Mouse (Mus musculus) limb, embryonic 13.5 days (tissue): ENCODE measurements around the gene Tctn3. TPM values are rescaled to one million over a fixed set of nuclear protein-coding genes. Genes with fewer than 3 reads are reported as not detected.
A peak's percentile ranks its signal among the peaks of the same experiment; 100 is the strongest.

ENCODE experiments used
- ATAC-seq: fragments of 200-750 bp; cut with Nextera tagmentation; 2 replicates; pipeline ENCODE4 v1.8.0; 2017; ENCODE audit warnings: low read depth, moderate number of reproducible peaks, moderate TSS enrichment; ENCODE audit not compliant: low FRiP score
- H3K27ac ChIP-seq: fragments of 300-500 bp; sonication (generic); 2 replicates; pipeline ENCODE4 v1.5.1; 2015; ENCODE audit warnings: inconsistent platforms, mild to moderate bottlenecking, moderate library complexity
- H3K27me3 ChIP-seq: fragments of 300-500 bp; sonication (generic); 2 replicates; pipeline ENCODE4 v1.6.1; 2015; ENCODE audit warnings: mild to moderate bottlenecking, inconsistent platforms
- H3K36me3 ChIP-seq: fragments of 300-500 bp; sonication (generic); 2 replicates; pipeline ENCODE4 v1.6.1; 2015; ENCODE audit warnings: inconsistent platforms, mild to moderate bottlenecking, moderate library complexity
- H3K4me1 ChIP-seq: fragments of 300-500 bp; sonication (generic); 2 replicates; pipeline ENCODE4 v1.6.1; 2015; ENCODE audit warnings: inconsistent platforms
- H3K4me2 ChIP-seq: fragments of 300-500 bp; sonication (generic); replicated peaks from 2 replicates; pipeline ENCODE4 v1.6.1; 2015; ENCODE audit warnings: inconsistent platforms, mild to moderate bottlenecking, moderate library complexity
- H3K4me3 ChIP-seq: fragments of 300-500 bp; sonication (generic); 2 replicates; pipeline ENCODE4 v1.5.1; 2015; ENCODE audit warnings: moderate library complexity, mild to moderate bottlenecking, inconsistent platforms
- H3K9ac ChIP-seq: fragments of 300-500 bp; sonication (generic); 2 replicates; pipeline ENCODE4 v1.6.1; 2015; ENCODE audit warnings: mild to moderate bottlenecking, inconsistent platforms
- H3K9me3 ChIP-seq: fragments of 300-500 bp; sonication (generic); 2 replicates; pipeline ENCODE4 v1.6.1; 2016; ENCODE audit warnings: inconsistent platforms
- WGBS: fragments of 180-500 bp; shearing (Covaris S2); methylation state at CpG from one replicate; pipeline ENCODE4 v1.1.7; 2015; 5-methylcytosine and 5-hydroxymethylcytosine counted together
- polyA plus RNA-seq: library from polyadenylated mRNA; unstranded; fragments of >200 nt; fragmentation: Nextera tagmentation; extraction: Ambion mirVana; gene quantifications from 2 replicates; pipeline ENCODE4 v1.2.1, GENCODE M21; 2015

Gene Tctn3
- polyA plus RNA-seq, 1 experiment from 2014 or later: 14.6 TPM

GRCm38 (mm10) chr19:40553014-40553789 is 58.8 kb downstream of the Tctn3 start:
- no peaks in the 10 kb centered on the region for H3K9me3 ChIP-seq
- H3K4me1 ChIP-seq: peaks cover 11% of the 10 kb centered on the region
- no peak overlapping the region for H3K4me3 ChIP-seq
- peaks cover 76% of the 10 kb centered on the region for H3K36me3 ChIP-seq
- 94% methylated on average over 14 of the region's 14 CpGs for WGBS
- no peak overlapping the region for H3K9ac ChIP-seq
- no peak overlapping the region for H3K27ac ChIP-seq
- H3K4me2 ChIP-seq: no peak overlapping the region
- H3K27me3 ChIP-seq: no peaks in the 10 kb centered on the region
- no peak for ATAC-seq

- peaks cover 11% of the 10 kb centered on the region for H3K4me1 ChIP-seq
- H3K27me3 ChIP-seq: peaks cover 7% of the 10 kb centered on the region
- H3K9ac ChIP-seq: no peak overlapping the region
- H3K9me3 ChIP-seq: no peaks in the 10 kb centered on the region
- peak overlapping the region; percentile 15; the same call in 1 of the 2 replicates for H3K27ac ChIP-seq
- WGBS: 48% methylated on average over 6 of the region's 6 CpGs
- no peak overlapping the region for H3K4me3 ChIP-seq
- H3K4me2 ChIP-seq: no peak overlapping the region
- peaks cover 42% of the 10 kb centered on the region for H3K36me3 ChIP-seq
- peak; percentile 30; the same call in 1 of the 2 replicates for ATAC-seq
Measured at GRCm38 (mm10) chr19:40549516-40550135, 62.4 kb downstream of the Tctn3 start.

GRCm38 (mm10) chr19:40548796-40549515 is 63.1 kb downstream of the Tctn3 start:
- no peak for ATAC-seq
- peaks cover 7% of the 10 kb centered on the region for H3K27me3 ChIP-seq
- H3K36me3 ChIP-seq: peaks cover 36% of the 10 kb centered on the region
- no peak overlapping the region for H3K4me3 ChIP-seq
- WGBS: 21% methylated on average over 5 of the region's 5 CpGs
- no peaks in the 10 kb centered on the region for H3K9me3 ChIP-seq
- H3K9ac ChIP-seq: no peak overlapping the region
- no peak overlapping the region for H3K4me2 ChIP-seq
- peak overlapping the region; percentile 15; the same call in 1 of the 2 replicates for H3K27ac ChIP-seq
- H3K4me1 ChIP-seq: peaks cover 11% of the 10 kb centered on the region

GRCm38 (mm10) chr19:40548386-40548785 is 63.6 kb downstream of the Tctn3 start:
- WGBS: 66% methylated on average over 6 of the region's 6 CpGs
- no peak overlapping the region for H3K4me2 ChIP-seq
- no peak overlapping the region for H3K9ac ChIP-seq

More at GRCm38 (mm10) chr19:40548386-40548785, 63.6 kb downstream of the Tctn3 start:
- Histone ChIP-seq H3K4me1 (peaks cover 11% of the 10 kb centered on the region), H3K36me3 (peaks cover 30% of the 10 kb centered on the region), H3K27me3 (peaks cover 7% of the 10 kb centered on the region), H3K9me3 (no peaks in the 10 kb centered on the region), H3K4me3 (no peak overlapping the region), H3K27ac (no peak overlapping the region)
- ATAC-seq: no peak

Other genes with a start within 250 kb of the Tctn3 start
- 52.2 and 54.7 TPM in 2 replicates for gene Sorbs1, start 98.5 kb downstream of the Tctn3 start, polyA plus RNA-seq
- 80.7 and 82.5 TPM in 2 replicates for gene Aldh18a1, start 23.8 kb downstream of the Tctn3 start, polyA plus RNA-seq
- gene Entpd1, start 133 bp upstream of the Tctn3 start, polyA plus RNA-seq: 5.5 and 7.0 TPM in 2 replicates
- 0.22 and 0.25 TPM in 2 replicates for gene Cc2d2b, start 136.5 kb upstream of the Tctn3 start, polyA plus RNA-seq
- gene Ccnj, start 219.0 kb upstream of the Tctn3 start, polyA plus RNA-seq: 17.7 and 18.2 TPM in 2 replicates